Mouse (Mus musculus) forebrain, embryonic 11.5 days (tissue): Measurements from ENCODE around the gene Armc8. TPM values are rescaled to one million over a fixed set of nuclear protein-coding genes. Genes with fewer than 3 reads are reported as not detected.

ENCODE experiments used
- ATAC-seq: fragments of 200-750 bp; cut with Nextera tagmentation; replicated peaks from 2 replicates; pipeline ENCODE4 v1.8.0; 2017; ENCODE audit warnings: moderate TSS enrichment; ENCODE audit not compliant: low FRiP score
- DNase-seq: peaks from one replicate; pipeline ENCODE4 v3.0.0-alpha.2; 2017; ENCODE audit warnings: low spot score
- H3K27ac ChIP-seq: fragments of 300-500 bp; sonication (generic); 2 replicates; pipeline ENCODE4 v1.5.1; 2014; ENCODE audit warnings: low read depth, low read length
- H3K27me3 ChIP-seq: fragments of 300-500 bp; sonication (generic); 2 replicates; pipeline ENCODE4 v1.6.1; 2014; ENCODE audit warnings: mild to moderate bottlenecking, low read length, mixed read lengths; ENCODE audit not compliant: control insufficient read depth, insufficient read depth
- H3K36me3 ChIP-seq: fragments of 300-500 bp; sonication (generic); 2 replicates; pipeline ENCODE4 v1.6.1; 2014; ENCODE audit warnings: mild to moderate bottlenecking, low read length, moderate library complexity, mixed read lengths; ENCODE audit not compliant: control insufficient read depth, insufficient read depth
- H3K4me1 ChIP-seq: fragments of 300-500 bp; sonication (generic); replicated peaks from 2 replicates; pipeline ENCODE4 v1.6.1; 2014; ENCODE audit warnings: low read length, mixed read lengths; ENCODE audit not compliant: control insufficient read depth, insufficient read depth
- H3K4me2 ChIP-seq: fragments of 300-500 bp; sonication (generic); 2 replicates; pipeline ENCODE4 v1.6.1; 2014; ENCODE audit warnings: low read depth, mild to moderate bottlenecking, low read length, moderate library complexity, mixed read lengths; ENCODE audit not compliant: severe bottlenecking
- H3K4me3 ChIP-seq: fragments of 300-500 bp; sonication (generic); 2 replicates; pipeline ENCODE4 v1.5.1; 2014; ENCODE audit warnings: low read depth, low read length
- H3K9ac ChIP-seq: fragments of 300-500 bp; sonication (generic); 2 replicates; pipeline ENCODE4 v1.6.1; 2014; ENCODE audit warnings: low read length
- H3K9me3 ChIP-seq: fragments of 300-500 bp; sonication (generic); 2 replicates; pipeline ENCODE4 v1.6.1; 2016; ENCODE audit warnings: low read length, mixed read lengths; ENCODE audit not compliant: control insufficient read depth
- WGBS: fragments of 180-500 bp; shearing (Covaris S2); extraction: QIAGEN DNeasy Blood & Tissue Kit; methylation state at CpG from one replicate; pipeline ENCODE4 v1.1.7; 2014; 5-methylcytosine and 5-hydroxymethylcytosine counted together
- polyA plus RNA-seq: library from polyadenylated mRNA; unstranded; fragments of >200 nt; fragmentation: Nextera tagmentation; extraction: Ambion mirVana; gene quantifications from 2 replicates; pipeline ENCODE4 v1.2.1, GENCODE M21; 2014

Armc8 gene
- polyA plus RNA-seq, 1 experiment from 2014 or later: 38.9 TPM

DNA sequence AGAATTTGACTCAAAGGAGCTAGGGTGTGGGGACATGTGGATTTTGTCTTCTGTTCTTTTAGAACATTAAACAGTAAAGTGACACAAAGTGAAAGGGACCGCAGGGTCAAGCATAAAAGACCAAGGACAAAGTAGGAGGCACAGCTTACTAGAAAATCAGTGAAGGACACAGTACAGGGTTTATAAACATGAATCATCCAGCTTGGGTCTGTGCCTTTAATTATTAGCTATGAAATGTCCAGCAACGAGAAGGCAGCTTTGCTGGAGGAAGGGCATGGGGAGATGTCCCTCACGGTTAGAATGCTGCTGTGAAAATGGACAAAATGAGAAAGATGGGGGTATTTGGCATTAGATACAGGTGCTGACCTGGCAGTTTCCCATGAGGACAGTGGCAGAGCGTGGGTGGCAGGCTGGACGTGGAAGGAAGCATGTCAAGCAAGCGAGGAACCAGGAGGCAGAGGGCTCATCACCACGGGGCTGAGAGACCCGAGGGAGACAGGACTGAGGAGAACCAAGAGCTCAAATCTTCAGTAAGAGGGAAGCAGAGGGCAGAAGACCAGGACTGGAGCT lies 81.5 kb downstream of the Armc8 start:
- no peak overlapping the region for H3K9ac ChIP-seq
- 89% methylated on average over 8 of the region's 8 CpGs for WGBS
- no peak overlapping the region for H3K4me2 ChIP-seq
- no peak overlapping the region for H3K27ac ChIP-seq
- H3K9me3 ChIP-seq: no peaks in the 10 kb centered on the region
- ATAC-seq (no peak), DNase-seq (no peak)
- H3K36me3 ChIP-seq: no peaks in the 10 kb centered on the region; the same call in 1 of the 2 replicates
- no peaks in the 10 kb centered on the region for H3K4me1 ChIP-seq
- H3K27me3 ChIP-seq: no peaks in the 10 kb centered on the region
- H3K4me3 ChIP-seq: no peak overlapping the region

DNA sequence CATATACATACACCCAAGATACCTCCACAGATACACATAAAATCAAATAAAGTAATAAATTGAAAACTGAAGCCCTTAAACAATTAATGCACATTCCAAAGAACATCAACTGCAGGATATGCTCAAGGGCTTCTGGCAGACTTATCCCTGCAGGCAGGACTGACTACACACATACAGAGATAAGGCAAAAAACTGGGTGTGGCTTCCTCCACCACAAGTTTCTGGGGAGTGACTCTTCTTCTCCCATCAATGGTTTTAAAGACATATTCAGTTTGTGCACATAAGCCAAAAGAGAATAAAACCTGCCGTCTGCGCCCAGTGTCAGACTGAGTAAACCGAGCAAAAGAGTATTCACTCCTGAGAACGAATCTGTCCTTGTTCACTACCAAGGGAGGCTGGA lies 83.6 kb downstream of the Armc8 start:
- no peaks in the 10 kb centered on the region; the same call in 1 of the 2 replicates for H3K36me3 ChIP-seq
- ATAC-seq: no peak
- WGBS: 92% methylated on average over 4 of the region's 4 CpGs

DNA sequence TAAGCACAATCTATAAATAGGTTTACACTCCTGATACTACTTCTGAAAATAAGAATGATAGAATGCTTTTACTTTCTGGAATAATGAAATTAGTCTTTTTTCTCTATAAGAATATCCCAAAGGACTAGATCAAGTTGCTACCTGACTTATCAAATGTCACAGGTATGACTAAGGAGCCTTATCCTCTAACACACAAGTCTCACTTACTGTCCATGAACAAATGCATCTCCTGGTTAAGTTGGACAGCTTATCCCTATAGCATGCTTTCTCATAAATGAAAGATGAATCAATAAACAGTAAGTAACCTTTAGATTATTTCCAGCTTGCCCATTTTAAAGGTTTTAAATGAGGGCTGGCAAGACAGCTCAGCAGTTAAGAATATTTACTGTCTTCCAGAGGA lies 84.1 kb downstream of the Armc8 start:
- Histone ChIP-seq H3K4me3 (no peak overlapping the region), H3K9ac (no peak overlapping the region), H3K4me1 (no peaks in the 10 kb centered on the region), H3K27me3 (no peaks in the 10 kb centered on the region), H3K4me2 (no peak overlapping the region), H3K27ac (no peak overlapping the region), H3K36me3 (no peaks in the 10 kb centered on the region; the same call in 1 of the 2 replicates), H3K9me3 (no peaks in the 10 kb centered on the region)
- DNase-seq (no peak), ATAC-seq (no peak)

More for the DNA sequence above, 83.6 kb downstream of the Armc8 start:
- Histone ChIP-seq H3K9me3 (no peaks in the 10 kb centered on the region), H3K27ac (no peak overlapping the region), H3K4me1 (no peaks in the 10 kb centered on the region), H3K4me2 (no peak overlapping the region), H3K27me3 (no peaks in the 10 kb centered on the region), H3K4me3 (no peak overlapping the region), H3K9ac (no peak overlapping the region)
- no peak for DNase-seq

DNA sequence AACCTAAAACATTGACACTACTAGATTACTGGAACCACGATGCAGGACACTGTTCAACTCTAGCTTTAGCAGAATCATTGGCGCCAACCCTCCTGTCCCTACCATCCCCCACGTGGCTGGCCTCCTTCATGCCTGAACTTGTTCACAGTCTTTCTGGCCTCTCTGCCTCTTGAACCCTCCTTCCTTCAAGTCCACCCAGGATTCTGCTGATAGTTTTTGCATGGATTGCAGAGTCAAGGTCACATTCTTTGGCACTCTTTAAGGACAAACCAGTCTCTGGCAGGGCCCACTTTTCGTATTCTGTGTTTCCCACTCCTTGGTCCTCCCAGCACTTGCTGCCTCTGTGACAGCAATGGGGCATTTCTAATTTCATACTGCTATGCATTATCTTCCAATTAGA lies 85.5 kb downstream of the Armc8 start:
- no peaks in the 10 kb centered on the region; the same call in 1 of the 2 replicates for H3K36me3 ChIP-seq
- WGBS: 88% methylated on average over 4 of the region's 4 CpGs
- no peak overlapping the region for H3K27ac ChIP-seq
- no peak overlapping the region for H3K9ac ChIP-seq
- H3K4me2 ChIP-seq: no peak overlapping the region
- H3K4me1 ChIP-seq: no peaks in the 10 kb centered on the region
- no peak overlapping the region for H3K4me3 ChIP-seq
- no peaks in the 10 kb centered on the region for H3K9me3 ChIP-seq
- ATAC-seq: no peak
- H3K27me3 ChIP-seq: no peaks in the 10 kb centered on the region
- no peak for DNase-seq

DNA sequence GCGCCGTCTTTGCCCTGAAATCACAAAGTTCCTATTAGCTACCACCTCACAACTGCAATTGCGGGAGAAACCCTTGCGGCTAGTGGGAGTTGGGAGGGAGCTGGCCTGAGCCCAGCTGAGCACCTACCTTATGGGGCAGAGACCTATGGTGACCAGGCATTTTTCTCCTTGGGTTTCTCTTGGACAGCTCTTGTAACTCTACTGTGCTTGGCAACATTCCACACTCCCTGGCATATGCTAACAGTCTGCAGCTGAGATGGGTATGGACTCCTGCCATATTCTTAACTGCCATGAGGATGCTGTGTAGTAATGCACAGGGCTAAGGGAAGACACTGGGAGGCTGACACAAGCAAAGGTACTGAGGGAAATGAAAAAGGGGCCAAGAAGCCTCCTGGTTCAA lies 87.9 kb downstream of the Armc8 start:
- Histone ChIP-seq H3K4me1 (no peaks in the 10 kb centered on the region), H3K9ac (no peak overlapping the region), H3K27me3 (no peaks in the 10 kb centered on the region), H3K9me3 (no peaks in the 10 kb centered on the region), H3K27ac (no peak overlapping the region), H3K4me2 (no peak overlapping the region), H3K4me3 (no peak overlapping the region), H3K36me3 (no peaks in the 10 kb centered on the region)
- DNase-seq (no peak), ATAC-seq (no peak)
- 86% methylated on average over 4 of the region's 4 CpGs for WGBS

DNA sequence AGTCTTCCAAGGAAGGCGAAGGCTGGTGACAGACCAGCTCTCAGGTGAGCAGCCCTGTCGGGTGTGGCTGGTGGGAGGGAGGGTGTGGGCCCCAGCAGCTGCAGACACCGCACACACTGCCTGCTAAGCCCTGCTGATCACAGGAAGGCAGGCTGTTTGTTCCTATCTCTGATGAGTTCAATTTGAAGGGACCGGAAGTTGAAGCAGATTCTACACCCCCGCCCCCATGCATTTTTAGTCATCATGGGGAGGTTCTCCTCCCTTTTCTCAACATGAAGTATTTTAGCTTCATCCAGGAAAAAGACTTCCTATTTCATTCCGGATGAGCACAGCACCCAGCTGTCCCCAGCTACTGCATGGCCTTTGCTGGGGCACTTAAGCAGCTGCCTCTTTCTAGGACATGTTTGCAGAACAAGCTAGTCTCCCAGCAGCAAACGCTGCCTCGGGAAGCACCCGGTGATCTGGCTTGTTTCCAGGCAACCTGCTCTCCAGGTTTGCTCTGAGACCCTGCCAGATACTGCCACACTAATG lies 89.5 kb downstream of the Armc8 start:
- ATAC-seq (no peak), DNase-seq (no peak)
- Histone ChIP-seq H3K9me3 (no peaks in the 10 kb centered on the region), H3K27ac (no peak overlapping the region), H3K9ac (no peak overlapping the region), H3K4me2 (no peak overlapping the region), H3K27me3 (no peaks in the 10 kb centered on the region), H3K4me1 (no peaks in the 10 kb centered on the region), H3K4me3 (no peak overlapping the region), H3K36me3 (no peaks in the 10 kb centered on the region)
- WGBS: 89% methylated on average over 9 of the region's 9 CpGs

DNA sequence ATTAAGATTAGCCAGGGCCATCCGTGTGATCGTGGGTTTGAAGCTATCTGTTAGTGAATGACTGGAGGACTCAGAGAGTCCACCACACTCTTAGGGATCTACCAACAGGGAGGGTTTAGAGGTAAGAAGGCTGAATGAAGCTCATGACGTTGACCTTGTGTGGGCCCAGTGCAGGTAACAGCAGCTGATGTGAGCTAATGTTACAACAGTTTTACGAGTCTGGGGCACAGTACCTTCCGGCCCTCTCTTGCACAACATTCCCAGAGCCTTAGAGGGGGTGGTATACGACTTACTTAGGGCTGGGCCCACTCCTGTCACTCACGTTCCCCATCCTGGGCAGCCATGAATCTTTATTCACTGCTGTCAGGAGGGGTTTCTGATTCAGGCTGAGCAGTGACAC lies 97.4 kb downstream of the Armc8 start:
- Histone ChIP-seq H3K4me1 (no peaks in the 10 kb centered on the region), H3K27ac (no peak overlapping the region), H3K4me3 (no peak overlapping the region), H3K9me3 (no peaks in the 10 kb centered on the region), H3K36me3 (no peaks in the 10 kb centered on the region), H3K27me3 (no peaks in the 10 kb centered on the region), H3K9ac (no peak overlapping the region), H3K4me2 (no peak overlapping the region)
- WGBS: 81% methylated on average over 7 of the region's 7 CpGs
- DNase-seq (no peak), ATAC-seq (no peak)

DNA sequence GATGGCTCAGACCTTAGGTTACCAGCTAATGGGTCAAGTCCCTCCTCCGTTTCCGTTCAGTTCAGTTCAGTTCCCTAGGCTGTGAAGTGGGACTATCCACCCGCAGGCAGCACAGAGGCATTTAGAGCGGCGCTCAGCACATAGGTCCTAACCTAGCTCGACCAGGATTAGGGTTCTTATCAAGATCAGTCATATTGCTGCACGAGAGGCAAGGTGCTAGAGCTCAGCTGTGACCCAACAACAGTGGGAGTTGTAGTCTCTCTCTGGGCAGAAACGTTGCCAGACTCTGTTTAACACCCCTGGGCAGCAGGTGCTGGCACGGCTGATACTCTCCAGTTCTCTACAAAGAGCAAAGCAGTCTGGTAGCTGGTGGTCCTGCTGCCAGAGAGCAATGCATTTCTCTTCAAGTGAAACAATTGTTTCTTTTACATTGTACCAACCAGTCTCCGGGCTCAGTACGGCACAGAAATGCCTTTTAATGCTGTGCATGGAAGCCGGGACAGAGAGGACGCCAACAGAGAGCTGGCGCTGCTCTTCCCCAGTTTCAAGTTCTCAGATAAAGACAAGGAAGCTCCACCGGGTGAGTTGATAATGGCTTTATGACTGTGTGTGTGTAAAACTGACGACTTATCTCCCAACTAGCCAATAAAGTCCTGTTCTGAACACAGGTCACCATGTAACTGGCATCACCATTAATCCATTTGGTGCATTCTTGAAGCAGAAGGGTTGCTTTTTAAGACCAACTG lies 98.2 kb downstream of the Armc8 start:
- Histone ChIP-seq H3K9ac (no peak overlapping the region), H3K9me3 (no peaks in the 10 kb centered on the region), H3K4me3 (no peak overlapping the region), H3K27ac (no peak overlapping the region), H3K4me2 (no peak overlapping the region), H3K27me3 (no peaks in the 10 kb centered on the region), H3K36me3 (no peaks in the 10 kb centered on the region), H3K4me1 (no peaks in the 10 kb centered on the region)
- WGBS: 81% methylated on average over 16 of the region's 16 CpGs
- ATAC-seq (no peak), DNase-seq (no peak)
